Mouse (Mus musculus) limb, embryonic 13.5 days (tissue): Measurements from ENCODE around the gene Hhat. TPM values are rescaled to one million over a fixed set of nuclear protein-coding genes. Genes with fewer than 3 reads are reported as not detected.

Source experiments
- ATAC-seq: fragments of 200-750 bp; cut with Nextera tagmentation; 2 replicates; pipeline ENCODE4 v1.8.0; 2017; ENCODE audit warnings: low read depth, moderate number of reproducible peaks, moderate TSS enrichment; ENCODE audit not compliant: low FRiP score
- H3K27ac ChIP-seq: fragments of 300-500 bp; sonication (generic); 2 replicates; pipeline ENCODE4 v1.5.1; 2015; ENCODE audit warnings: inconsistent platforms, mild to moderate bottlenecking, moderate library complexity
- H3K27me3 ChIP-seq: fragments of 300-500 bp; sonication (generic); 2 replicates; pipeline ENCODE4 v1.6.1; 2015; ENCODE audit warnings: mild to moderate bottlenecking, inconsistent platforms
- H3K36me3 ChIP-seq: fragments of 300-500 bp; sonication (generic); 2 replicates; pipeline ENCODE4 v1.6.1; 2015; ENCODE audit warnings: inconsistent platforms, mild to moderate bottlenecking, moderate library complexity
- H3K4me1 ChIP-seq: fragments of 300-500 bp; sonication (generic); 2 replicates; pipeline ENCODE4 v1.6.1; 2015; ENCODE audit warnings: inconsistent platforms
- H3K4me2 ChIP-seq: fragments of 300-500 bp; sonication (generic); replicated peaks from 2 replicates; pipeline ENCODE4 v1.6.1; 2015; ENCODE audit warnings: inconsistent platforms, mild to moderate bottlenecking, moderate library complexity
- H3K4me3 ChIP-seq: fragments of 300-500 bp; sonication (generic); 2 replicates; pipeline ENCODE4 v1.5.1; 2015; ENCODE audit warnings: moderate library complexity, mild to moderate bottlenecking, inconsistent platforms
- H3K9ac ChIP-seq: fragments of 300-500 bp; sonication (generic); 2 replicates; pipeline ENCODE4 v1.6.1; 2015; ENCODE audit warnings: mild to moderate bottlenecking, inconsistent platforms
- H3K9me3 ChIP-seq: fragments of 300-500 bp; sonication (generic); 2 replicates; pipeline ENCODE4 v1.6.1; 2016; ENCODE audit warnings: inconsistent platforms
- WGBS: fragments of 180-500 bp; shearing (Covaris S2); methylation state at CpG from one replicate; pipeline ENCODE4 v1.1.7; 2015; 5-methylcytosine and 5-hydroxymethylcytosine counted together
- polyA plus RNA-seq: library from polyadenylated mRNA; unstranded; fragments of >200 nt; fragmentation: Nextera tagmentation; extraction: Ambion mirVana; gene quantifications from 2 replicates; pipeline ENCODE4 v1.2.1, GENCODE M21; 2015

Gene Hhat
- polyA plus RNA-seq, 1 experiment from 2014 or later: 10.6 TPM

DNA sequence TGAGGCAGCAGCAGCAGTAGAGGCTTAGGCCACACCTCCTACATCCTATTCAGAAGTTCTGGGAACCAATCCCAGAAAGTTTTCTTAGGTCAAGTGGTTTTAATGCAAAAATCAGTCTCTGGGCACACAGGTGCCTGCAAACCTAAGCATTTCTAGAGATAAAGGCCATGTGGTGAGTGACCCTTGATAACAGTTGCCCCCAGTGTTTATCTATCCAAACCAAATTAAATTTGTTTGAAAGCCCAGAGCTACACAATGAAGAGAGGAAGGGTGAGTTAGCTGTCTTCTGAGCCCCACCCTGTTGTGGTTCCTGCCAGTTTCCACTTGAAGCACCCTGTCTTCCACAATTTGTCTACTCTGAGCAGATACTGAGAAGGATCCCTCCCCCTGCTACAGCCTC lies 109.4 kb downstream of the Hhat start:
- no peak overlapping the region for H3K4me2 ChIP-seq
- H3K9ac ChIP-seq: no peak overlapping the region
- H3K27me3 ChIP-seq: no peaks in the 10 kb centered on the region
- H3K9me3 ChIP-seq: peaks cover 9% of the 10 kb centered on the region; the same call in 1 of the 2 replicates
- no peak overlapping the region for H3K27ac ChIP-seq
- peaks cover 12% of the 10 kb centered on the region; the same call in 1 of the 2 replicates for H3K4me1 ChIP-seq
- no peak for ATAC-seq
- H3K4me3 ChIP-seq: no peak overlapping the region
- peaks cover 13% of the 10 kb centered on the region for H3K36me3 ChIP-seq

DNA sequence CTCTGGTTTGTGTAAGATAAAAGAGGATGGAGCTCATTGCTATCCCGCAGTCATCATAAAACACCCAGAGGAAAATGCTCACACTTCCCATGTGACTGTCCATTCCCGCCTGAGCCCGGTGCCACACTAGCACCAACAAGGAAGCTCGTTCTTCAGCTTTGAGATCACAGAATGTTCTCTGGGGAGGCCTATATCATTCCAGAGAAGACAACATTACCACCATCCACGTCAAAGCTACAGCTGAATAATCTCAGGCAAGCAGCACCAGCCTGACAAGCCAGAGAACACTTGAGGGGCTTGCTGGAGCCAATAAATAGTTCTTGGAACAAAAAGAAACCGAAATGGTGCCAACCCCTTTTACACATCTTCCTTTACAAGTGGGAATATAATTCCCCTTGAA lies 113.6 kb downstream of the Hhat start:
- H3K27ac ChIP-seq: no peak overlapping the region
- H3K9ac ChIP-seq: no peak overlapping the region
- H3K4me3 ChIP-seq: no peak overlapping the region
- no peaks in the 10 kb centered on the region for H3K27me3 ChIP-seq
- H3K9me3 ChIP-seq: peaks cover 11% of the 10 kb centered on the region; the same call in 1 of the 2 replicates
- H3K4me1 ChIP-seq: no peaks in the 10 kb centered on the region
- ATAC-seq: no peak
- H3K4me2 ChIP-seq: no peak overlapping the region
- WGBS: 80% methylated on average over 6 of the region's 6 CpGs
- H3K36me3 ChIP-seq: peaks cover 13% of the 10 kb centered on the region

DNA sequence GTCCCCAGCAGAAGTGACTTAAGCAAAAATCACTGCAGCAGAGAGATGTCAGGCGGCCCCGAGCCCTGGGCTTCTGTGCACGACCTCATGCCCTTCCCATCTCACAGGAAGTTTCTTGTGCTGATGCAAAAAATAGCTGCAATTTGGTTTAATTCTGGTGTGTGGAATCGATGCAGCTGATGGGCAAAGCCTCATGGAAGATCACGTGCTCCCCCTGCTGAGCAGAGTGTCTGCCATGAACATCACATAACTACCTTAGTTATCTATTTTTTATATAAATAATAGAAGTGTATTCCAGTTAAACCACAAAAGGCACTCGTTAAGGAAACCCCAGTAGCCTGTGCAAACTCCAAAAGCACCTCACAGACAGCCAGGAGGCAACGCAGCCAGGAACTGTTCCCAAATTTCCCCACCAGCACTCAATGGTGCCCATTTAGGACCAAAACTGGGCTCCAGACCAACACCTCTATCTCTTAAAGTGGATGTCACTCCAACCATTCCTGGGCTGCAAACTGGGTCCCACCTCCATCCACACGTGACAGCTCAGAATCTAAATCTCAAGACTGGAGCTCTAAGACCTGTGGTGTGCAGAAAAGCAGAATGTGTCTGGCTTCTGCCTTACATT lies 118.9 kb downstream of the Hhat start:
- WGBS: 72% methylated on average over 8 of the region's 8 CpGs
- no peak for ATAC-seq
- Histone ChIP-seq H3K27me3 (no peaks in the 10 kb centered on the region), H3K27ac (no peak overlapping the region), H3K4me3 (no peak overlapping the region), H3K4me1 (peaks cover 14% of the 10 kb centered on the region), H3K9ac (no peak overlapping the region), H3K36me3 (no peaks in the 10 kb centered on the region), H3K4me2 (no peak overlapping the region), H3K9me3 (0 out of 2 replicates have a peak, but pooled peaks cover 3% of the 10 kb centered on the region)

DNA sequence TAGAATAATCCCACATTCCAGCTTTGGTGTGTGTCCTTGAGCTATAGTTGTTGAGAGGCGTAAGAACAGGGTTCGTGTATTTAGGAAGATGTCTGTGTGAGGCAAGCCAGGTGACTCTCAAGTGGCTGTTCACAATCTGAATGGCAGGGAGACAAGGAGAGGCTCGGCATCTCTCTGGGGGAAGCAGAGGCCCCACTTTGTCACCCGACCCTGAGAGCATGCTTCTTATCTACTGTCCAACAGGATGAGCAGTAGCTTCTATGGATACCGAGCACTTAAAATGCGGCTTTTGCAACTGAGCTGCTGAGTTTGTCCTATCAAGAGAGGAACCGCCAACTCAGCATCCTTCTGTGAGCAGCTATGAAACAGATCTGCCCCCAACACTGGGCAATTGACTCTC lies 120.4 kb downstream of the Hhat start:
- Histone ChIP-seq H3K4me3 (no peak overlapping the region), H3K4me1 (peaks cover 18% of the 10 kb centered on the region), H3K9ac (no peak overlapping the region), H3K9me3 (no peaks in the 10 kb centered on the region), H3K36me3 (no peaks in the 10 kb centered on the region), H3K27me3 (no peaks in the 10 kb centered on the region), H3K4me2 (no peak overlapping the region), H3K27ac (no peak overlapping the region)
- WGBS: 78% methylated on average over 7 of the region's 7 CpGs
- ATAC-seq: no peak

DNA sequence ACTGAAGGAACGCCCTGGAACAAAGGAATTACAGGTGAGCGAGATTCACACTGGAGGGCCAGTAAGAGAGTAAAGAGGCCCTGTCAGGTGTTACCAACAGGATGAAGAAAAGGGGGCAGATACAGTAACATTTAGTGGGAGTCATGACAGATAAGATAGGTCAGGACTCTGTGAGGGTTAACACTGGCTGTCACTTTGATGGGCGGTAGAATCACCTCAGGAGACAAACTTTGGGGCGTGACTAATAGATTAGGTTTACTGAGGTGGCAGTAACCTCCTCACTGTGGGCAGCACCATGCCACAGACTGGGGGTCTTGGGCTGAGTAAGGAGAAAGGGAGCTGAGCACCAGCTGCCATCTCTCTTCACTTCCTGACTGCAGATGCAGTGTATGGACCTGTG lies 121.0 kb downstream of the Hhat start:
- WGBS: 81% methylated on average over 4 of the region's 4 CpGs
- H3K4me1 ChIP-seq: peaks cover 18% of the 10 kb centered on the region
- no peak overlapping the region for H3K4me3 ChIP-seq
- no peak overlapping the region for H3K27ac ChIP-seq
- H3K9me3 ChIP-seq: no peaks in the 10 kb centered on the region
- no peak overlapping the region for H3K4me2 ChIP-seq
- no peaks in the 10 kb centered on the region for H3K36me3 ChIP-seq
- ATAC-seq: no peak
- H3K27me3 ChIP-seq: no peaks in the 10 kb centered on the region
- no peak overlapping the region for H3K9ac ChIP-seq

DNA sequence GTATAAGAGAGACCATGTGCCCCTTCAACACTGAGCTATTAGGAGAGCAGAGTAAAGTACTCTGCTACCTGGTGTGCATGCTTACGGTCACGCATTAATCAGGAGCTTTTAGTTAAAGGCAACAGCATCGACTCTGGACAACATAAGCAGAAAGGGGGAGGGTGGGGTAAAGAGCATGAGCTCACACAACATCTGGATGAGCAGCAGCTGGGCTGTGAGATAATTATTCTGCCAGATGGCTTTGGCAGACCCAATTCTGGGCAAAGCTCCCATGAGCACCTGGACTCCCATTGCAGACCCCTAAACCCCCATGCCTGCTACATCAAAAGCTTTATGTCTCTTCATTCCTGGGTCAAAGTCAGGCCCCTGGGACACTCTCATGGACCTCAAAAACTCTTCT lies 121.8 kb downstream of the Hhat start:
- no peaks in the 10 kb centered on the region for H3K27me3 ChIP-seq
- H3K4me3 ChIP-seq: no peak overlapping the region
- H3K36me3 ChIP-seq: no peaks in the 10 kb centered on the region
- H3K4me1 ChIP-seq: peaks cover 18% of the 10 kb centered on the region
- no peak overlapping the region for H3K4me2 ChIP-seq
- H3K9me3 ChIP-seq: no peaks in the 10 kb centered on the region
- H3K27ac ChIP-seq: no peak overlapping the region
- no peak overlapping the region for H3K9ac ChIP-seq
- WGBS: 27% methylated on average over 3 of the region's 3 CpGs
- peak; percentile 61; the same call in 1 of the 2 replicates for ATAC-seq

DNA sequence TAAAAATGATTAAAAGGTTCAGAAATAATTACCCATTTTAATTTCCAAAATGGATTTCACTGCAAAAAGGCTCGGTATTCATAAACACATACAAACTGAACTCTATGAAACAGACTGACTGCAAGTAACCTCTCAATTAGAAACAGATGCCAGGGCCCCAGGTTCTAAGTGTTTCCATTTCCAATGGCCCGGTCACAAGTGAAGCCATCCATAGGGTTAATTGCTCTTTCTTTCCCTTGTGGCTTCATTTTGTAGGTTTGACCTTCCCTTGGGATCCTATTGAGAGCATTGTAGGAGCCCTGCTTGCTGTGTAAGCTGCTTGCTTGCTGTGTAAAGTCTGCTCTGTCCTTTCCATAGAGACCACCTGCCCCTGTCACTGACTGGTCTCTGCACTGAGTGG lies 123.7 kb downstream of the Hhat start:
- no peak for ATAC-seq

DNA sequence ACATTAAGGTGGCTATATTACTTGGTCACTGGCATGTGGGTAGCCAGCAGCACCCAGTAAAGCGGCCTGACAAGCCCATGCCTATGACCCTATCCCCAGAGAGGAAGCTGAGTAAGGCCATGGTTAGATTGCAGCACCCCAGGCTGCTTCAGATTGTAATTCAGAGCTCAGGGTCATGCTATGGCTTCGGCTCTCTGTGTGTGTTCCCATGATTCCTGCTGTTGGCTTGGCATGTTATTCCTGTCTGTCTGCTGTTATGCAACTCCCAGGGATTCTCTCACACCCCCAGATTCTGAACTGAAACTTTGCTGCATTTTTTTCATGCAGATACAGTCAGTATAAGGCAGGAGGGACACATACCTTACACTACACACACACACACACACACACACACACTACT lies 128.9 kb downstream of the Hhat start:
- H3K4me2 ChIP-seq: no peak overlapping the region
- H3K9ac ChIP-seq: no peak overlapping the region
- no peaks in the 10 kb centered on the region for H3K9me3 ChIP-seq
- H3K4me1 ChIP-seq: peaks cover 18% of the 10 kb centered on the region
- 63% methylated on average over 2 of the region's 2 CpGs for WGBS
- no peak overlapping the region for H3K27ac ChIP-seq
- no peak for ATAC-seq
- no peaks in the 10 kb centered on the region for H3K27me3 ChIP-seq
- H3K36me3 ChIP-seq: no peaks in the 10 kb centered on the region
- H3K4me3 ChIP-seq: no peak overlapping the region

More for the DNA sequence above, 123.7 kb downstream of the Hhat start:
- 21% methylated on average over 2 of the region's 2 CpGs for WGBS
- Histone ChIP-seq H3K4me2 (no peak overlapping the region), H3K9ac (no peak overlapping the region), H3K27me3 (no peaks in the 10 kb centered on the region), H3K4me3 (no peak overlapping the region), H3K27ac (peak overlapping the region; percentile 48; the same call in 1 of the 2 replicates), H3K36me3 (no peaks in the 10 kb centered on the region), H3K4me1 (peaks cover 18% of the 10 kb centered on the region), H3K9me3 (no peaks in the 10 kb centered on the region)

DNA sequence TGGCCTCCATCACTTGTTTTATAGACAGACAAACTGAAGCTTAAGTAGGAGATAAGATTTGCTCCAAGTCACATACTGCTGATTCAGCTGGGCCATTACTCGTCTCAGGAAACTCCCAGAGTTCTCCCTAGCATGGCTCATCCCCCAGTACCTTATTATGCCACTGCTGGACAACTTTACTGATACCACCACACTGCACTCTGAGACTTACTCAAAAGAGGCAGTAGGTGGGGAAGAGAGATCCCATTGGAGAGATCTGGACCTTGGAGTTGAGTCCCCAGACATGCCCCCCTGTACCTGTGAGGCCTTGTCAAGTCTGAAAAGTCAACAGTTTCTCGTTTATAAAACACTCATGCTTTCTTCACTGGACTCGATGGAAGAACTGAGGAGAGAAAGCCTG lies 131.8 kb downstream of the Hhat start:
- H3K4me3 ChIP-seq: no peak overlapping the region
- no peaks in the 10 kb centered on the region for H3K36me3 ChIP-seq
- H3K9ac ChIP-seq: no peak overlapping the region
- WGBS: 64% methylated on average over 3 of the region's 3 CpGs
- no peak for ATAC-seq
- no peak overlapping the region for H3K4me2 ChIP-seq
- peaks cover 14% of the 10 kb centered on the region for H3K4me1 ChIP-seq
- H3K27ac ChIP-seq: no peak overlapping the region
- H3K27me3 ChIP-seq: no peaks in the 10 kb centered on the region
- no peaks in the 10 kb centered on the region for H3K9me3 ChIP-seq

DNA sequence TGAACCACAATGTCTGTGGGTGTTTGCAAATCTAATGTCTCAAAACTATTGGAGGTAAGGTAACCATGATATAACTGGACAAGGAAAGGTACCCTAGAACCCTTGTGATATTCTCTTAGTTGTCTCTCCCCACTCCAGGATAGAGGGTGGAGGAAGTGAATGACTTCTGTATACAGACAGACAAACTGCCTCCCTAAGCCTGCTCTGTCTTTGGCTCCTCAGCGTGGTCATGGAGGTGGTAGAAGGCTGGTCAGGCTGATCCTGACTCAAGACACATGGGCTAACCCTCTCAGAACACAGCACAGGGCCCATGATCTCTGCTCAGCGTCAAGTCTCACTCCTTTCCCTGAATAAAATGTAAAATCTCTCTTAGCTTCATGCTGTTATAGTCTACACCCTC lies 149.2 kb downstream of the Hhat start:
- Histone ChIP-seq H3K27me3 (no peaks in the 10 kb centered on the region), H3K4me2 (no peak overlapping the region), H3K9ac (no peak overlapping the region), H3K4me3 (no peak overlapping the region), H3K4me1 (no peaks in the 10 kb centered on the region), H3K27ac (no peak overlapping the region), H3K9me3 (peaks cover 6% of the 10 kb centered on the region), H3K36me3 (no peaks in the 10 kb centered on the region)
- no peak for ATAC-seq
- WGBS: 67% methylated on average over 2 of the region's 2 CpGs

DNA sequence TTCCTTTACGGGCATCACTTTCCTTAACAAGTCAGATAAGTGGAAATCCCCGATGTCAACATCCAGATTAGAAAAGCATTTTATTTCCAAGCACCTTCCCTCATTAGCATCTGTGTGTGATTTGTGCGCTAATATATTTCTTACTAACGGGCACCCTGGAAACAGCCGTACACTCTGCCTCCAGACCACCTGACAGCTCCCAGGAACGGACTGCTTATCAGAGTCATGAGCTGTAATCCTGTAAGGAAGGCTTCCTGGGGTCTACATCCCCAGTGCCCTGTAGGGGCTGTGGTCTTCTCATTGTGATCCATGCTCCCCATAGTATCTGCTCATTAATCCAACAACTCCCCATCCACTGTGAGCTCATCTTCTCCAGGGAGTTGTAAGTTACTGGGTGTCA lies 157.8 kb downstream of the Hhat start:
- H3K36me3 ChIP-seq: no peaks in the 10 kb centered on the region
- H3K9me3 ChIP-seq: no peaks in the 10 kb centered on the region
- no peaks in the 10 kb centered on the region for H3K27me3 ChIP-seq
- H3K27ac ChIP-seq: no peak overlapping the region
- no peak overlapping the region for H3K9ac ChIP-seq
- no peak overlapping the region for H3K4me3 ChIP-seq
- peaks cover 5% of the 10 kb centered on the region; the same call in 1 of the 2 replicates for H3K4me1 ChIP-seq
- 26% methylated on average over 6 of the region's 6 CpGs for WGBS
- ATAC-seq: no peak
- no peak overlapping the region for H3K4me2 ChIP-seq

DNA sequence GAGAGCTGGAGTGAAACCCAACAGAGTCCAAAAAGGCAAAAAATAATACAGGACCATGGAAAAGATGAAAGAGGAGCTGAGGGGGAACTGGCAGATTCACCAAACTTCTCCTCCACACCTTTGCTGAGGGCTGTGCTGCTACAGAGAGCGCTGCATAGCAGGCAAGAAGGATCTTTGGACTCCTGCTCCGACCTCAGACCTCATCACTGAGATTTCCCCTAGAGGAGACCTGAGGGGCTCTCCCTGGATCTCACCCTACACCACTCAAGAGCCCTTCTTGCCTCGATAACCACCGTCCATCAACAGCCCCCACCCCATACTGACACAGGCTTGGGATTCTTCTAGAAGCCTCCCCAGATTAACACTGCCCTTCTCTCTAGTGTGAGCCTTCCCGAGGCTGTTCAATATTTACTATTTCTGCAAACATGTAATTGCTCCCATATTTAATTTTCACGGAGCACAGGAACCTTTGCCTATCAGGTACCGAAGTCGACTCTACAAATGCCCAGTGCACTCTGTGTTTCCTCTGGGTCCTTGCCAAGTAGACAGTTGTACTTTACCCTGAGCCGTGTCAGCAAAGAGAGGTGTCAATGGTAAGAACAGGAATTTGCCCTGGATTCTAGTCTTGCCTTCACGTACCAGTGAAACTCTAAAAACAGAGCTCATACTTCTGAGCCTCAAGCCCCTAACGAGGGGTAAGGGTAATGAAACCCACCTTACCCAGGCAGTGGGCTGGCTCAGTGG lies 158.9 kb downstream of the Hhat start:
- H3K36me3 ChIP-seq: no peaks in the 10 kb centered on the region
- H3K9me3 ChIP-seq: no peaks in the 10 kb centered on the region
- 75% methylated on average over 11 of the region's 11 CpGs for WGBS
- no peaks in the 10 kb centered on the region for H3K27me3 ChIP-seq
- ATAC-seq: no peak
- peaks cover 5% of the 10 kb centered on the region; the same call in 1 of the 2 replicates for H3K4me1 ChIP-seq
- H3K4me3 ChIP-seq: no peak overlapping the region
- H3K4me2 ChIP-seq: no peak overlapping the region
- no peak overlapping the region for H3K9ac ChIP-seq
- no peak overlapping the region for H3K27ac ChIP-seq

DNA sequence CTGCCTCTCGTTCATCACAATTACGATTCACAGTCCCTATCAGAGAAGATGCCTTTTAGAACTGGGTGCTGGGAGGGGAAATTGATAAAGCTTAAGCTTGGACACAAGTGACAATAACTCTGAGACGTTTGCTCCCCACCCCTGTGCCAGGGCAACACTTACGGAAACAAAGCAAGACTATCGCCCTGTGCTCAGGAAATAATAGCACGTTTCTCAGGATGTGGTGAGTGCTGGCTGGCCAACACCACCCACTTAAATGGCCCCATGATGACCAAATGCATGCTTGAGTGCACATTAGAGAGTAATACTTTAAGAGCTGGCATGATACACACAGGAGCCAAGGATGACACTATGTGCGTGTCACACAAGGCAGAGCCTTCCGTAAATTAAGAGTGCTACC lies 164.1 kb downstream of the Hhat start:
- H3K36me3 ChIP-seq: no peaks in the 10 kb centered on the region
- peaks cover 13% of the 10 kb centered on the region for H3K4me1 ChIP-seq
- H3K9ac ChIP-seq: no peak overlapping the region
- no peak overlapping the region for H3K4me2 ChIP-seq
- 82% methylated on average over 8 of the region's 8 CpGs for WGBS
- ATAC-seq: no peak
- H3K27ac ChIP-seq: no peak overlapping the region
- H3K4me3 ChIP-seq: no peak overlapping the region
- H3K27me3 ChIP-seq: no peaks in the 10 kb centered on the region
- no peaks in the 10 kb centered on the region for H3K9me3 ChIP-seq
